Mouse (Mus musculus): ENCODE results near the gene Vmn2r103.

Vmn2r103 gene

DNA sequence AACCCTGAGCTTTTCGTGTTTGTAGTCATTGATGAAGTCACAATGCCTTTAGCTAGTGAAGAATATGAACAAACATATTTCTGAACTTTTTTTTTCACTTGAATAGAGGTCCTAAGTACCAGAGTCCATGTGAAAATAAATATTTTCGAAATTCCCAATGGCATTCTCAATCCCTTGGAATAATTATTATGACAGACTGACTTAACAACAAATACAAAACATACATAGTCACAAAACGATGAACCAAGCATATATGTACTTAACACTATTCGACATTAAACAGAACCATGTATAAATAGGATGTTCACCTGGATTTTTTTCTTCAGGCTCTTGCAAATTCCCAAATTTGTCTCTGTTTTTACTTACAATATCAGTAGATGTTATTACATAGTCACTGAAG is at the start of gene Vmn2r103:
Gene Vmn2r103 (plus strand): TSS at position 301 of the 400 bp plus-strand sequence.
- no peak for DNase-seq

DNA sequence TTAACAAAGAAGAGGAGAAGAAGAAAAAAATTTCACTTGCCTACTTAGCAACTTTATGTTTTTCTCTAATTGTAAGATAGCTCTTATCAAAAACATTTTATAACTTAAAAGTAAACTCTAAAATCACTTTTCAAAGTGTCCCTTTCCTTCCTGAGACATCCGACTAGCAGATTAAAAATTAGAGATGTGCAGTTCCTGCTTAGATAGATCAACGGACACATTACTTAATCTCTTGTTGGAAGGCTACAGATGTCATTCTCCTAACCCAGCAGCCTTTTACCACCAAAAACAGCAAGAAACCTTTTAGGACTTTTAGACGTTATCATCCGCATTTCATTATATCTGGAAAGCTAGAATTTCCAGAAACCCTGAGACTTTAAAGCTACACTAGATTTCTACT is 5.8 kb downstream of the Vmn2r103 start:
- no peak for DNase-seq

DNA sequence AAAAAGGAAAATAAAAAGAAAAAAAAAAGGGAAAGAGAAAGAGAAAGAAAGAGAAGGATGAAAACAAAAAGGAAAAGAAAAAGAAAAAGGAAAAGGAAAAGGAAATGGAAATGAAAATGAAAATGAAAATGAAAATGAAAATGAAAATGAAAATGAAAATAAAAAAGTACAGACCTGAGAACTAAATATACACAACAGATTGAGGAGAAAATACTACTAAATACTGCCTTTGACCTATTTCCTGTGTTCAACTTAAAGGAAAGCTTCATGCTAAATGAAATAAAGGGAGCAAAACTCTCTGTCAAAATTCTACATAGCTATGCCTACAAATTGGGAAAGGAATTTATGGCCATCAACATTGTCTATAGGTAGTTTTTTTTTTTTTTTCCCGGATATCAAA is 16.1 kb downstream of the Vmn2r103 start:
- DNase-seq, result no peak

All from cerebellum, adult 11 months (tissue).